Mouse (Mus musculus): ENCODE measurements around the gene Syt13.

GRCm38 (mm10) chr2:92913295-92913694, 1.6 kb upstream of the Syt13 start:
- TF ChIP-seq CTCF (conservative IDR thresholded peaks at IDR 0.05; ENCODE audit: insufficient read depth, insufficient read length, low read depth, low read length): no peak
- no peak for TF ChIP-seq POLR2A (IDR thresholded peaks at IDR 0.05; ENCODE audit: low read depth, low read length)

All from kidney, adult 2 months (tissue).